ENCODE assay signal across 9 mouse cellular contexts in genomic region chr7:34232785-34233725, GRCm38 (mm10). TPM values are rescaled to one million over a fixed set of nuclear protein-coding genes. Genes with fewer than 3 reads are reported as not detected.
A peak's percentile ranks its signal among the peaks of the same experiment; 100 is the strongest.
DNase-seq lines count a peak whose midpoint lies in the region; ATAC-seq and TF ChIP-seq lines count a peak whose summit lies in the region.
"Had no signal": no experiment of that assay in that cellular context is flagged by ENCODE, and none has a peak within 500 bp of the region (broad histone marks: within the 10 kb centered on the region; RNA-seq: fewer than 3 reads in every experiment).

No protein-coding gene starts in this region.

- H3K9ac ChIP-seq in kidney, embryonic 15.5 days = peak overlapping the region; percentile 52
- peak overlapping the region; percentile 61 for H3K9ac ChIP-seq in hindbrain, embryonic 13.5 days
- H3K9ac ChIP-seq in midbrain, embryonic 14.5 days (replicated peaks; ENCODE audit: low read length) = peak overlapping the region; percentile 56

- 48% methylated on average over 7 of the region's 7 CpGs for WGBS in kidney, embryonic 15.5 days
- WGBS in hindbrain, embryonic 13.5 days = 41% methylated on average over 7 of the region's 7 CpGs
- 44% methylated on average over 7 of the region's 7 CpGs for WGBS in midbrain, embryonic 14.5 days

- H3K36me3 ChIP-seq in kidney, embryonic 15.5 days = peaks cover 27% of the 10 kb centered on the region
- peaks cover 19% of the 10 kb centered on the region for H3K36me3 ChIP-seq in hindbrain, embryonic 13.5 days
- H3K36me3 ChIP-seq in midbrain, embryonic 14.5 days (ENCODE audit: control insufficient read depth, insufficient read depth, low read length) = peaks cover 17% of the 10 kb centered on the region

- no peaks in the 10 kb centered on the region for H3K27me3 ChIP-seq in kidney, embryonic 15.5 days
- H3K27me3 ChIP-seq in hindbrain, embryonic 13.5 days = no peaks in the 10 kb centered on the region
- H3K27me3 ChIP-seq in midbrain, embryonic 14.5 days (ENCODE audit: control insufficient read depth, insufficient read depth, low read length) = no peaks in the 10 kb centered on the region

- no peak for DNase-seq in kidney, postnatal 4 days
- DNase-seq in midbrain, embryonic 14.5 days = no peak
- DNase-seq in right cerebral cortex, postnatal 14 days = no peak
- DNase-seq in layer of hippocampus, adult 11-12 months (ENCODE audit: low spot score) = no peak

- TF ChIP-seq POLR2A in cortical plate, adult 2 months (IDR thresholded peaks at IDR 0.05; ENCODE audit: extremely low read depth, insufficient read depth, low read length) = no peak

- peak overlapping the region; percentile 52 for H3K4me3 ChIP-seq in kidney, embryonic 15.5 days (replicated peaks)
- H3K4me3 ChIP-seq in cortical plate, adult 2 months (ENCODE audit: insufficient read depth, low read length) = peak overlapping the region; percentile 37
- H3K4me3 ChIP-seq in hindbrain, embryonic 13.5 days = peak overlapping the region; percentile 47
- peak overlapping the region; percentile 44 for H3K4me3 ChIP-seq in midbrain, embryonic 14.5 days (replicated peaks; ENCODE audit: low read depth, low read length)

- no peak for TF ChIP-seq CTCF in cortical plate, adult 2 months (IDR thresholded peaks at IDR 0.05; ENCODE audit: extremely low read depth, insufficient read depth, low read length)

- peak overlapping the region; percentile 94 for H3K27ac ChIP-seq in kidney, embryonic 15.5 days
- peak overlapping the region; percentile 93 for H3K27ac ChIP-seq in cortical plate, adult 2 months (ENCODE audit: insufficient read depth, low read length)
- peak overlapping the region; percentile 91 for H3K27ac ChIP-seq in hindbrain, embryonic 13.5 days
- peak overlapping the region; percentile 89 for H3K27ac ChIP-seq in midbrain, embryonic 14.5 days (replicated peaks; ENCODE audit: low read depth, low read length)

- no peaks in the 10 kb centered on the region for H3K9me3 ChIP-seq in kidney, embryonic 15.5 days (replicated peaks)
- no peaks in the 10 kb centered on the region for H3K9me3 ChIP-seq in hindbrain, embryonic 13.5 days
- no peaks in the 10 kb centered on the region for H3K9me3 ChIP-seq in midbrain, embryonic 14.5 days (ENCODE audit: control insufficient read depth, low read length)

- peak overlapping the region; percentile 67 for H3K4me2 ChIP-seq in kidney, embryonic 15.5 days
- peak overlapping the region; percentile 62 for H3K4me2 ChIP-seq in hindbrain, embryonic 13.5 days
- H3K4me2 ChIP-seq in midbrain, embryonic 14.5 days (ENCODE audit: low read length) = peak overlapping the region; percentile 73

- no peak for ATAC-seq in kidney, embryonic 15.5 days (replicated peaks; ENCODE audit: low FRiP score)
- ATAC-seq in hindbrain, embryonic 13.5 days (ENCODE audit: low FRiP score) = no peak
- no peak for ATAC-seq in midbrain, embryonic 14.5 days (ENCODE audit: low FRiP score, low TSS enrichment)
- ATAC-seq in CD4-positive, CD25-positive, alpha-beta regulatory T cell, adult 4 months = no peak

- H3K4me1 ChIP-seq in kidney, embryonic 15.5 days = peaks cover 32% of the 10 kb centered on the region
- H3K4me1 ChIP-seq in cortical plate, adult 2 months (ENCODE audit: control insufficient read depth, insufficient read depth, low read length) = peaks cover 3% of the 10 kb centered on the region; the same call in 1 of the 2 replicates
- peaks cover 33% of the 10 kb centered on the region for H3K4me1 ChIP-seq in hindbrain, embryonic 13.5 days (replicated peaks)
- H3K4me1 ChIP-seq in midbrain, embryonic 14.5 days (ENCODE audit: control insufficient read depth, insufficient read depth, low read length) = peaks cover 15% of the 10 kb centered on the region; the same call in 1 of the 2 replicates

RNA-seq across cellular contexts. Expression of gene Gpi1, which starts 2.9 kb away (rescaled TPM):
- 381 and 404 TPM in 2 replicates for polyA plus RNA-seq in kidney, embryonic 15.5 days (2015; fragmentation: Nextera tagmentation; extraction: Ambion mirVana)
- polyA plus RNA-seq in cortical plate, adult 2 months (2012; rRNA removed) = 708 and 714 TPM in 2 replicates
- 216 TPM in 2 replicates for polyA plus RNA-seq in hindbrain, embryonic 13.5 days (2015; fragmentation: Nextera tagmentation; extraction: Ambion mirVana)
- 192 and 216 TPM in 2 replicates for polyA plus RNA-seq in midbrain, embryonic 14.5 days (2014; fragmentation: Nextera tagmentation; extraction: Ambion mirVana)
- 100 to 1,000 TPM; 458 to 463 TPM for polyA plus RNA-seq in CD4-positive, CD25-positive, alpha-beta regulatory T cell, adult 4 months (2017; shearing (Covaris generic))

RNA-seq across cellular contexts. Expression of gene Gm6096, which starts 17.8 kb away (rescaled TPM):
- polyA plus RNA-seq in kidney, embryonic 15.5 days (2015; fragmentation: Nextera tagmentation; extraction: Ambion mirVana) = 0.50 TPM in 1 of 2 replicates, not detected in the other
- polyA plus RNA-seq in cortical plate, adult 2 months (2012; rRNA removed) = not detected in 2 replicates
- polyA plus RNA-seq in hindbrain, embryonic 13.5 days (2015; fragmentation: Nextera tagmentation; extraction: Ambion mirVana) = not detected in 2 replicates
- 0.84 TPM in 1 of 2 replicates, not detected in the other for polyA plus RNA-seq in midbrain, embryonic 14.5 days (2014; fragmentation: Nextera tagmentation; extraction: Ambion mirVana)
- 1 to 10 TPM in 1 of 2 experiments, not detected in 1; 1.6 TPM for polyA plus RNA-seq in CD4-positive, CD25-positive, alpha-beta regulatory T cell, adult 4 months (2017; shearing (Covaris generic))
- polyA plus RNA-seq: large intestine, adult 2 months had no signal

RNA-seq across cellular contexts. Expression of gene Pdcd2l, which starts 36.6 kb away (rescaled TPM):
- 64.8 and 67.7 TPM in 2 replicates for polyA plus RNA-seq in kidney, embryonic 15.5 days (2015; fragmentation: Nextera tagmentation; extraction: Ambion mirVana)
- 28.3 and 30.5 TPM in 2 replicates for polyA plus RNA-seq in cortical plate, adult 2 months (2012; rRNA removed)
- 82.7 and 87.9 TPM in 2 replicates for polyA plus RNA-seq in hindbrain, embryonic 13.5 days (2015; fragmentation: Nextera tagmentation; extraction: Ambion mirVana)
- polyA plus RNA-seq in midbrain, embryonic 14.5 days (2014; fragmentation: Nextera tagmentation; extraction: Ambion mirVana) = 67.7 and 77.4 TPM in 2 replicates
- 10 to 100 TPM; 27.0 to 30.8 TPM for polyA plus RNA-seq in CD4-positive, CD25-positive, alpha-beta regulatory T cell, adult 4 months (2017; shearing (Covaris generic))
